Mouse (Mus musculus) hindbrain, embryonic 10.5 days (tissue): Measurements from ENCODE around the gene Emd. TPM values are rescaled to one million over a fixed set of nuclear protein-coding genes. Genes with fewer than 3 reads are reported as not detected.

Experiments used
- DNase-seq: peaks from one replicate; pipeline ENCODE4 v3.0.0-alpha.2; 2017; ENCODE audit warnings: low spot score
- H3K27ac ChIP-seq: fragments of 300-500 bp; sonication (generic); 2 replicates; pipeline ENCODE4 v1.5.1; 2016; ENCODE audit warnings: mild to moderate bottlenecking, moderate library complexity
- H3K27me3 ChIP-seq: fragments of 300-500 bp; sonication (generic); 2 replicates; pipeline ENCODE4 v1.6.1; 2016; ENCODE audit warnings: mild to moderate bottlenecking; ENCODE audit not compliant: poor library complexity, insufficient read depth, severe bottlenecking
- H3K36me3 ChIP-seq: fragments of 300-500 bp; sonication (generic); 2 replicates; pipeline ENCODE4 v1.6.1; 2016; ENCODE audit warnings: mild to moderate bottlenecking, moderate library complexity
- H3K4me1 ChIP-seq: fragments of 300-500 bp; sonication (generic); replicated peaks from 2 replicates; pipeline ENCODE4 v1.6.1; 2016; ENCODE audit warnings: mild to moderate bottlenecking
- H3K4me3 ChIP-seq: fragments of 300-500 bp; sonication (generic); 2 replicates; pipeline ENCODE4 v1.5.1; 2016; ENCODE audit warnings: mild to moderate bottlenecking, moderate library complexity
- H3K9me3 ChIP-seq: fragments of 300-500 bp; sonication (generic); 2 replicates; pipeline ENCODE4 v1.6.1; 2016; ENCODE audit warnings: mild to moderate bottlenecking, moderate library complexity
- WGBS: fragments of 180-500 bp; shearing (Covaris S2); methylation state at CpG from one replicate; pipeline ENCODE4 v1.1.7; 2016; 5-methylcytosine and 5-hydroxymethylcytosine counted together
- polyA plus RNA-seq: library from polyadenylated mRNA; unstranded; fragments of >200 nt; fragmentation: Nextera tagmentation; extraction: Ambion mirVana; gene quantifications from 2 replicates; pipeline ENCODE4 v1.2.1, GENCODE M21; 2016

Emd gene
- polyA plus RNA-seq, 1 experiment from 2014 or later: 24.4 TPM

DNA sequence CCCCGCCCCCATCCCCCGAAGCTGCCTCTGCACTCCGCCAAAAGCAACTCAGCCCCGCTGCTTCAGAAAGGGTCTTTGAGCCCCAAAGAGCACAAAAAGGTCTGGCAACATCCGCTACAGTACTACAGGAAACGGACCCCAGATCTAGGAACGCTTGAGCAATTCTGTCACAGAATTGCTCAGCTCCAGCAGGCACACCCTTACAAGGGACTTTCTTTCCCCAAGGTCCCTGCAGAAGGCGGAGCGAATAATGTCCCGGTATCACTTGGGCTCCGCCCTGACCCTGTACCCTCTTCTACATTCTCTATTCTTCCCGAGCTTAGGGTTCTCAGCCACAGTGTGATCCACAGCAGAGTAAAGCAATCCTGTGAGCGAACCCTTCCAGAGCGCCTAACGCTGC is 7.8 kb upstream of the Emd start:
- Histone ChIP-seq H3K4me3 (peak overlapping the region; percentile 66), H3K36me3 (peaks cover 24% of the 10 kb centered on the region), H3K4me1 (peaks cover 16% of the 10 kb centered on the region), H3K9me3 (no peaks in the 10 kb centered on the region; the same call in 1 of the 2 replicates), H3K27ac (peak overlapping the region; percentile 94), H3K27me3 (peaks cover 6% of the 10 kb centered on the region; the same call in 1 of the 2 replicates)
- no peak for DNase-seq
- WGBS: 20% methylated on average over 15 of the region's 15 CpGs

DNA sequence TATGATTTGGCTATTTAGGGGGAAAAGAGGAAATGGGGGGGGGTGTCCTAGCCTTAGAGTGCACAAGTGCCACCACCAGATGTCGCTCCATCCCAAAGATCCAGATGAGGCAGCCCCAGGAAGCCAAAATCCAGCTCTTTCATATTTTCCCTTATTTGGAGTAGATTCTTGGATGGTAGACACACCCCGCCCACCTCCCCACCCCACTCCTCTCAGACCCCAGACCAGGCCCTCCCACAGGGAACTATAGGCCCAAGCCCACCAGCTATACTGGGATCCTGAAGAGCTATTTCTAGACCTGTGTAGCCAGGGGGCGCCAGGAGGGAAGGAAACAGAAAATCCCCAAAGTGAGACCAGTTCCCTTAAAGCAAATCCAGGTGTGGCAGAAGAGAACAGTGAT is 5.8 kb upstream of the Emd start:
- H3K27ac ChIP-seq: no peak overlapping the region
- peaks cover 14% of the 10 kb centered on the region for H3K4me1 ChIP-seq
- H3K27me3 ChIP-seq: peaks cover 6% of the 10 kb centered on the region; the same call in 1 of the 2 replicates
- WGBS: 19% methylated on average over 3 of the region's 3 CpGs
- peak; percentile 64 for DNase-seq
- no peak overlapping the region for H3K4me3 ChIP-seq
- no peaks in the 10 kb centered on the region; the same call in 1 of the 2 replicates for H3K9me3 ChIP-seq
- H3K36me3 ChIP-seq: peaks cover 5% of the 10 kb centered on the region; the same call in 1 of the 2 replicates

DNA sequence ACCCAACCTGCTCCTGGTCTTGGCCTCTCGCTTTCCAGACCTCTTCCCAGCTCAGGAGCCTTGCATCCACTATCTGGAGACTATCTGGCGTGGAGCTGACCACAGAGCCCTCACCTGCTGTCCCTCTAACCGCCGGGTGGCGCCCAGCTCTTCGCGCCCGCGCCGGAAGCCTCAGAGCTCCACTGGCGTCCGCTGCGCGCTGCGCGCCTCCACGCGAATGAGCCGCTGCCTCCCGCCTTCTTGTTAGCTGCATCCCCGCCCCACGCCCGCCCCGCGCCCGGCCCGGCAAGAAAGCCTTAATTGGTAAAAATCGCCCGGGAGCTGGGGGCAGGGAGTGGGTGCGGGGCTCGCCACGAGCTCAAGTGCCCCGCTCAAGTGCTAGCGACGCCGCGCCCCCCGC is 4.9 kb upstream of the Emd start, which contains the start of gene Flna:
Gene Flna (minus strand): TSS at position 206 of the 400 bp plus-strand sequence.
- WGBS: 24% methylated on average over 38 of the region's 38 CpGs
- Histone ChIP-seq H3K4me3 (peak within 1 kb of the TSS; percentile 60), H3K27me3 (peaks cover 6% of the 10 kb centered on the region; the same call in 1 of the 2 replicates), H3K36me3 (no peaks in the 10 kb centered on the region), H3K27ac (peak within 1 kb of the TSS; percentile 87), H3K9me3 (no peaks in the 10 kb centered on the region; the same call in 1 of the 2 replicates), H3K4me1 (peaks cover 10% of the 10 kb centered on the region)
- peak; percentile 62 for DNase-seq

DNA sequence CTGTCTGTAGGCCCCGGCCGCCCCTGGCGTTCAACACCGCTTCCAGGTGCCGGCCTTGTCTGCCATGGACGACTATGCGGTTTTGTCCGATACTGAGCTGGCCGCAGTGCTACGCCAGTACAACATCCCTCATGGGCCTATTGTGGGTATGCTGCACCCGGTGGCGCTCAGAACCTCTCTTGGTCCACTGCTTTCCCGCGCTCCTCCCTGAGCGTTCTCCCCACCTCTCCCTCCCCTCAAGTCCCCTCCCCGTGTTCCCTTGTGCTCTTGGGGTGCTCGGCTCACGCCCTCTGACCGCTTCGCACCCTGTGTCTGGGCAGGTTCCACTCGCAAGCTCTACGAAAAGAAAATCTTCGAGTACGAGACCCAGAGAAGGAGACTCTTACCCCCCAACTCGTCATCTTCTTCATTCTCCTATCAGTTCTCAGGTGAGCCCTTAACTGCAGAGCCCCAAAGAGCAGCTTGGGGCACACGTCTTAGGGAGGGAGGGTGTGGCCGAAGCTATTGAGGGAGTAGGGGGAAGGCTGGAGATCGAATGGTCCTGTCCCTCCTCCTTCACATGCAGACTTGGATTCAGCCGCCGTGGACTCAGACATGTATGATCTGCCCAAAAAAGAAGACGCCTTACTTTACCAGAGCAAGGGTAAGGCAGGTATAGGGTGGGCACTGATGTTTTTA is 540 bp downstream of the Emd start:
- WGBS: 27% methylated on average over 31 of the region's 31 CpGs
- DNase-seq: no peak

DNA sequence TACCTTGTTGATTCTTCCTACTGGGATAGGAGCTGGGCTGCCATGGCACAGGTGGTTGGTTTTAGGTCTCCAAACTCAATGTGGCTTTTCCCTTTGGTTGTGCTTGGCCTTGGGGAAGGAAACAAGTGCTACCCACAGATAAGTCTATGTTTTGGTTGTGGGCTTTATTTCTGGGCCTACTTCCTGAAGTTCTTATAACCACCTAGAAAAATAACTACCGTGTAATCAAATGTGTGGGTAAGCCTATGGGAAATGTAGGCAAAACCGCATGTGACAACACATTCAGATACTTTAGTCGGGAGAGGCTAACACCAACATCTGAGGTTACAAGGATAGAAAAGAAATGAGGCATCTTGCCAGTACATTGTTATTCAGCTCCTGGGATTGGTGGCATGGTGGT is 3.3 kb downstream of the Emd start:
- WGBS: 95% methylated on average over 3 of the region's 3 CpGs
- H3K9me3 ChIP-seq: no peaks in the 10 kb centered on the region
- H3K27ac ChIP-seq: no peak overlapping the region
- DNase-seq: no peak
- H3K4me1 ChIP-seq: peaks cover 5% of the 10 kb centered on the region
- H3K27me3 ChIP-seq: no peaks in the 10 kb centered on the region
- peaks cover 35% of the 10 kb centered on the region for H3K36me3 ChIP-seq
- no peak overlapping the region for H3K4me3 ChIP-seq

More for the DNA sequence above, 540 bp downstream of the Emd start:
- peaks cover 5% of the 10 kb centered on the region for H3K4me1 ChIP-seq
- H3K27ac ChIP-seq: peak overlapping the region; percentile 92
- H3K9me3 ChIP-seq: no peaks in the 10 kb centered on the region
- peak overlapping the region; percentile 66 for H3K4me3 ChIP-seq
- H3K27me3 ChIP-seq: peaks cover 6% of the 10 kb centered on the region; the same call in 1 of the 2 replicates
- H3K36me3 ChIP-seq: peaks cover 31% of the 10 kb centered on the region

DNA sequence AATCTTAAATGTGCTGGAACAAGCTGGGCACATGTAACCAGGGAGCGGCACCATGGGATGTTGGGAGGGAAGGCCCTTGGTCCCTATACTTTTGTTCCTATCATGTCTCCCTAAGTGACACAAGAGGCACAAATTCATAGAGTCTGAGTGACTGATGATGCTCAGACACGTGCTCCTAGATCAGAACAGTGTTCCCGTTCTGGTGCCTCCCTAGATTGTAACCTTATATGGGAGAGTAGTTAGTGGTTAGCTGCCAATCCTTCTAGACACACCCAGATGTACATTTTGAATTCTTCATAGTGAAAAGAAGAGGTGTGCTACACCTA is 15.2 kb downstream of the Emd start:
- H3K4me1 ChIP-seq: peaks cover 4% of the 10 kb centered on the region
- peak overlapping the region; percentile 62 for H3K4me3 ChIP-seq
- no peaks in the 10 kb centered on the region for H3K27me3 ChIP-seq
- no peak for DNase-seq
- H3K36me3 ChIP-seq: peaks cover 14% of the 10 kb centered on the region
- H3K27ac ChIP-seq: peak overlapping the region; percentile 94
- no peaks in the 10 kb centered on the region for H3K9me3 ChIP-seq
- WGBS: 24% methylated on average over 3 of the region's 3 CpGs

DNA sequence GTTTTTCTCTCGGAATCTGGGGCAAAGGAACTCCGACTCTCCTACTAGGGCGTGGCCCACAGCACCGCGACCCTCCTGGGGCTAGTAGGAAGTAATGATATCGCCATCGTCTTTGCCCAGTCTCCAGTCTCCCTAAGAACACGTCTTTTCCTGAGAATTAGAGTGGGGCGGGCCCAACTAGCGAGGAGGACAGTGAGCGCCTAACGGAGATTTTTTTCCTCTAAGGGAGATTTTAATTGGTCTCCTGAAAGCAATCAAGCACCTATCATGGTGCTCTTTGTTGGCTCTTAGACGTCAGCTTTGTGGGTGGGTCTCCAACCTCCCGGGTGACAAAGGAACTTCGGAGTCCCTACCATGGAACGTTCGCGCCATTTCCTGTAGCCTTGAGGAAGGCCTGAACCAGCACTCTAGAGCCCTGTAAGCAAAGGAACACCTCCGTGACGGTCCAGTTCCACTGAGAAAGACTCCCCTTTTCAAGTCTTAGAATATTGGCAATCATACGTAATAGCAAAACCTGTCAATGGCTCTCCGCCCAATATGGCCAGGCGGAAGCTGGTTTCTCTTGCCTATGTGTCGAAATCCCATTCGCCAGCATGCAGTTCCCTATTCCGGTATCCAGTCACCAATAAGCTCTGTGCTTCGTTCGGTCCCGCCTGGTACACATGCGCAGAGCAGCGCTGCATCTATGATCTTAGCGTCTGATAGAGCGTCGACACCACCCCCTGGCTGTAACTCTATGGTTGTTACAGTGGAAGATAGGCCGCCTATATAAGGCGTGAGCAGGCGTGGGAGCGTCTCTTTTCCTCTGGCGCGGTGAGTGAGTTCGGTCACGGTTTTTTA is 15.8 kb downstream of the Emd start, which contains the start of gene Rpl10:
Gene Rpl10 (plus strand): TSS at position 751 of the 840 bp plus-strand sequence.
- H3K9me3 ChIP-seq: no peaks in the 10 kb centered on the region
- H3K36me3 ChIP-seq: peaks cover 14% of the 10 kb centered on the region
- peak; percentile 90 for DNase-seq
- H3K27me3 ChIP-seq: no peaks in the 10 kb centered on the region
- WGBS: 15% methylated on average over 42 of the region's 42 CpGs
- H3K4me1 ChIP-seq: peaks cover 4% of the 10 kb centered on the region
- peak within 1 kb of the TSS; percentile 62 for H3K4me3 ChIP-seq
- H3K27ac ChIP-seq: peak within 1 kb of the TSS; percentile 94

DNA sequence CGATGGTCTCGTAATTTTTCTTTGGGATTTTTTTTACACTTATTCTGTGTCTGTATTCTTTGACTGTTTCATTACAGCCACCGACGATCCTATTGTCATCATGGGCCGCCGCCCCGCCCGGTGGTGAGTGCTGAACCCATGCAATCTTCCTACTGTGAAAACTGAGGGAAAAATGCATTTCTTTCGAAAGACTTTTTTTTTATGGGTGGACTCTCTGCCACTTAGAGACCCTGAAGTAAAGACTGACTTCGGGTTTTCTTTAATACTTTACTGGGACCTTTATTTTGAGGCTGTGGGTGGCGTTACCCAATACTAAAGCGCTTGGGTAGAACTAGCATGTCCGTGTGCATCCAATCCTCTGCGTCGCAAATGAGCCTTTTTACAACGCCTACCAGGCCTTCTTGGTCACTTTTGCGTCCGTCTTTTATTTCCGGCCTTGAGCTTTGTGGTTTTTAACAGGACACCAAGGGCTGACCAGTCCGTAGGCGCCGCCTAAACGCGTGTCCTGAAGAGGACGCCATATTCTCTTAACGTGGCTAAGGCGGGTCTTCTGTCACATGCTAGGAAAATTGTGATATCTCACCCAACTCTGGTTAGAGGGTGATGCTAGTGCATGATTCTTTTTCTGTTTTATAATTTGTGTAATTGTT is 16.5 kb downstream of the Emd start:
- Histone ChIP-seq H3K4me1 (peaks cover 4% of the 10 kb centered on the region), H3K9me3 (no peaks in the 10 kb centered on the region), H3K36me3 (peaks cover 14% of the 10 kb centered on the region), H3K4me3 (peak overlapping the region; percentile 62), H3K27ac (peak overlapping the region; percentile 94), H3K27me3 (no peaks in the 10 kb centered on the region)
- DNase-seq: peak; percentile 30
- 15% methylated on average over 27 of the region's 27 CpGs for WGBS

DNA sequence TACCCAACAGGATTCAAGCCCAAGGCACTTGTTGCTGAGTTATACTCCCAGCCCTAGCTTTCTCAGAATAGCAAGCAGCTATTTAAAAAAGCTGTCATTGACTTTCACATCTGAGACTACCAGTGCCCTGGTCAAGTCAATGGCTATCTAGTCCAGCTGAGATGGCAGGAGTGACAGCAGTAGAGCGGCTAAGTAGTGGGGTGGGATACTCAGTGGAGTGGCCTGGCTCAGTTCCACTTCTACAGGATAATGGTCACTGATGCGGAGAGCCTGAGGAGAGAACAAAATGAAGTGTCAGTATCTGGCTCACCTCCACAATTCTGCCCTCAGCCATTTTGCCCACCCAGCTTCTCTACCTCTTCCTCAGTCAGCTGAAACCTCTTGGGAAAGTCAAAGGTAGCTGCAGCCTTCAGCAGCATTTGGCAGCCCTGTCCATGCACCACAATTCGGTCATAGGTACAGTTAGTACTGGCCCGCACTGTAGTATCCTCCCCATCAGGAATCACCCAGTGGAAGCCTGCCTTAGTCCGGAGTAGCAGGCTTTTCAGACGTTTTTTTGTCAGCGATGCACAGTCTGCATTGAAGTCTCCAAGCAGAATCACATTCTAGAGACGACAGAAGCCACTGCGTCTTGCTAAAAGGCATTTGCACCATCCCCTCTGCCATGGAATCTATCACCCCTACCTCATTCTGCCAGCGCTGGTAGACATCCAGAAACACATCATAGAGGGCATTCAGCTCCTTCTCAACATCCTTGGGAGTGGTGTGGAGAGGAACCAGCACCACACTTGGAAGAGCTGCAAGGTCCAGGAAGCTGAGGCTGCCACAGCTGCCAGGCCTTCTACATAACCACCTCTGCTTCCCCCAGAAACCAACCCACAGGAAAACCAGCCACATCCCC is 19.2 kb downstream of the Emd start:
- Histone ChIP-seq H3K4me3 (peak overlapping the region; percentile 6; the same call in 1 of the 2 replicates), H3K9me3 (no peaks in the 10 kb centered on the region), H3K36me3 (peaks cover 14% of the 10 kb centered on the region), H3K4me1 (peaks cover 4% of the 10 kb centered on the region), H3K27ac (no peak overlapping the region), H3K27me3 (no peaks in the 10 kb centered on the region)
- DNase-seq: peak; percentile 10
- WGBS: 29% methylated on average over 10 of the region's 10 CpGs

DNA sequence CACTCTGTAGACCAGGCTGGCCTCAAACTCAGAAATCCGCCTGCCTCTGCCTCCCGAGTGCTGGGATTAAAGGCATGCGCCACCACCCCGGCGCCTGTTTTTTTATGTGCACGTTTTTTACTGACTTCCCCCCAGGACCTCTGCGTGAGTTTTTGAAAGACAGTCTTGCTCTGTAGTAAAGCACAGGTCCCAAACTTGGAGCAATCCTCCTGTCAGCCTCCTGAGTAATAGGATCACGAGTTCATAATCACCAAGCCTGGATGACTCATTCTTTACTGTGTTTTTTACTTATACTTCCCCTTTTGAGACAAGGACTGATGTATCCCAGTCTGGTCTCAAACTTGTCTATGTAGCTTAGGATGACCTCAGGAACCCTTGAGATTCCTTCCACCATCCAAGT is 23.4 kb downstream of the Emd start:
- Histone ChIP-seq H3K27me3 (no peaks in the 10 kb centered on the region), H3K4me3 (no peak overlapping the region), H3K27ac (no peak overlapping the region), H3K9me3 (no peaks in the 10 kb centered on the region), H3K4me1 (peaks cover under 1% of the 10 kb centered on the region; the same call in 1 of the 2 replicates), H3K36me3 (peaks cover 5% of the 10 kb centered on the region; the same call in 1 of the 2 replicates)
- DNase-seq: no peak
- WGBS: 76% methylated on average over 8 of the region's 8 CpGs

DNA sequence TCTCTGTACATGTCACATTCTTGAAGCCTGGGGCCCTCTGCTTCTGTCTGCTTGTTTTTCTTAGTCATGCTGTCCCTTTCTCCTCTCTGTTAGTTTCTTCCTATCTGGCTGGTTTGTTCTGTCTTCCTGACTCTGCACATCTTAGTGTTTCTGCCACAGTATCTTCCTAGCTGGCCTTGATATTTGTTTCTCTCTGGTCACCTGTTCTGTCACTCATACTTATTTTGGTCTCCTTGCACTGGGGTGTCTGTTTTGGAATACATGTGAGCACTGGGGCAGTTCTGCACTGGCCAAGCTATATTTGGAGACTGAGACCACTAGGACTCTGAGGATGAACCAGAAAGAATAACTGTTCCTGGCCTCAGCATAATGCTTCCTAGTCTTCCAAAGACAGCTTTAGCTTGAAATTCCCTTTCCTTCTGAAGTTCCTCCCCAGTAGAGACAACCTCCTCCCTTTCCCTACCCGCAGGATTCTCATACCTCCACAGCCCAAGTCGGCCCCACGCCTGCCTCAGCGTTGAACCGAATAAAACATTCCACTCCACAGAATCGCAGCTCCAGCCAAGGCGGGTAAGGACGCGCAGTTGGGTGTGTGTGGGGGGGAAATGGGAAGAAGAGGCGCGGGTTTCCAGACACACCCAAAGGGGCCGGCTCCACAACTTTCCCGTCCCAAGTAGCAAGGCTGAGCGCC is 26.7 kb downstream of the Emd start:
- Histone ChIP-seq H3K27me3 (no peaks in the 10 kb centered on the region), H3K27ac (peak overlapping the region; percentile 88), H3K36me3 (no peaks in the 10 kb centered on the region), H3K4me3 (peak overlapping the region; percentile 69), H3K9me3 (no peaks in the 10 kb centered on the region), H3K4me1 (peaks cover 12% of the 10 kb centered on the region)
- WGBS: 19% methylated on average over 14 of the region's 14 CpGs
- DNase-seq: no peak
